ENCODE assay signal across 13 mouse cellular contexts in the genomic region with DNA sequence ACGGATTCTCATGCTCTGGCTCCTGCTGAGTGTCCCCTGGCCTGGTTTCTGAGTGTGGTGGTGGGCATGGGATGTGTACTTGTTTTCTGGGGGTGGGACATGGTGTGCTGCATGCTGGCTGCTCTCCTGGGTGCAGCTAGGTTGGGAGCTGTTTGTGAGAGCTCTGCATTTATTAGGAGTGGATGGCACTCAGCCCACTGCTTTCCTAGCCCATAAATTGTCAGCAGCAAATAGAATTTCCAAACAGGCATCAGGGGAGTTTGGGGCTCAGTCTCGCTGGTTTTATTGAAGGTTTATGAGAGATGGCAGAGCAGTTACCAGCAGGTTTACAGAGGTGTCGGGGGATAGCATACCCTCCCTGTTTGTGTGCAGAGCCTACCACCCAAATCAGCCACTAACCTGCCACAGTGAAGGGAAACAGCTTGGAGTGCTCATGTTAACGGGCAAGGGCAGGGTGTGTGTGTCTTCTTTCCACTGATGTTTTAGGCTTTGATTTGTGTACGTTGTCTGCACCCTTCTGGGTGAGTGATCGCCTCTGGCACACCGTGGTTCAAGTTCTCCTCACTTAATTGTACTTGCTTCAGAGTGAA.
DNase-seq lines count a peak whose midpoint lies in the region; ATAC-seq lines count a peak whose summit lies in the region.
"Had no signal": no experiment of that assay in that cellular context is flagged by ENCODE, and none has a peak within 500 bp of the region (broad histone marks: within the 10 kb centered on the region; RNA-seq: fewer than 3 reads in every experiment).

No protein-coding gene starts in this region.

- no peaks in the 10 kb centered on the region for H3K9me3 ChIP-seq in forebrain, embryonic 14.5 days (replicated peaks; ENCODE audit: control insufficient read depth, low read length)
- no peaks in the 10 kb centered on the region for H3K9me3 ChIP-seq in forebrain, embryonic 12.5 days
- H3K9me3 ChIP-seq in limb, embryonic 12.5 days: no peaks in the 10 kb centered on the region
- no peaks in the 10 kb centered on the region for H3K9me3 ChIP-seq in limb, embryonic 10.5 days (replicated peaks)
- H3K9me3 ChIP-seq in neural tube, embryonic 15.5 days (replicated peaks): no peaks in the 10 kb centered on the region
- H3K9me3 ChIP-seq: heart, embryonic 15.5 days; liver, embryonic 13.5 days had no signal

- no peak for ATAC-seq in forebrain, embryonic 14.5 days
- no peak for ATAC-seq in forebrain, embryonic 12.5 days (ENCODE audit: low FRiP score)
- ATAC-seq in limb, embryonic 12.5 days (ENCODE audit: insufficient number of reproducible peaks, insufficient read depth, low FRiP score, low TSS enrichment, low read depth): no peak
- ATAC-seq in neural tube, embryonic 15.5 days (ENCODE audit: low FRiP score): peak; percentile 62
- ATAC-seq: lung, postnatal 0 days had no signal

- peak; percentile 39 for DNase-seq in forebrain, embryonic 14.5 days (ENCODE audit: low spot score)
- no peak for DNase-seq in limb, embryonic 10.5 days (ENCODE audit: low spot score)
- peak; percentile 36 for DNase-seq in layer of hippocampus, adult 9-11 months
- no peak for DNase-seq in urinary bladder, postnatal 36 days (ENCODE audit: low spot score in 2 of 2)
- DNase-seq: cerebellum, adult 2 months; liver, embryonic 13.5 days; right cerebral cortex, postnatal 25 days had no signal

- peak overlapping the region; percentile 44; the same call in 1 of the 2 replicates for H3K27ac ChIP-seq in forebrain, embryonic 14.5 days (ENCODE audit: low read depth, low read length)
- no peak overlapping the region for H3K27ac ChIP-seq in forebrain, embryonic 12.5 days
- peak overlapping the region; percentile 29 for H3K27ac ChIP-seq in limb, embryonic 12.5 days
- no peak overlapping the region for H3K27ac ChIP-seq in limb, embryonic 10.5 days
- peak overlapping the region; percentile 79 for H3K27ac ChIP-seq in neural tube, embryonic 15.5 days (replicated peaks)
- H3K27ac ChIP-seq: heart, embryonic 15.5 days; liver, embryonic 13.5 days had no signal

- peaks cover 16% of the 10 kb centered on the region for H3K4me1 ChIP-seq in forebrain, embryonic 14.5 days (ENCODE audit: control insufficient read depth, insufficient read depth, low read length)
- peaks cover 16% of the 10 kb centered on the region for H3K4me1 ChIP-seq in forebrain, embryonic 12.5 days
- H3K4me1 ChIP-seq in limb, embryonic 12.5 days (replicated peaks): peaks cover 35% of the 10 kb centered on the region
- H3K4me1 ChIP-seq in limb, embryonic 10.5 days: peaks cover 23% of the 10 kb centered on the region; the same call in 1 of the 2 replicates
- H3K4me1 ChIP-seq in neural tube, embryonic 15.5 days: peaks cover 35% of the 10 kb centered on the region
- H3K4me1 ChIP-seq: liver, embryonic 13.5 days had no signal

- no peaks in the 10 kb centered on the region for H3K27me3 ChIP-seq in forebrain, embryonic 14.5 days (replicated peaks; ENCODE audit: control insufficient read depth, insufficient read depth, low read length)
- H3K27me3 ChIP-seq in forebrain, embryonic 12.5 days: no peaks in the 10 kb centered on the region
- H3K27me3 ChIP-seq in limb, embryonic 12.5 days: no peaks in the 10 kb centered on the region
- H3K27me3 ChIP-seq in limb, embryonic 10.5 days (ENCODE audit: low read depth, poor library complexity, severe bottlenecking): no peaks in the 10 kb centered on the region
- no peaks in the 10 kb centered on the region for H3K27me3 ChIP-seq in neural tube, embryonic 15.5 days (replicated peaks)
- H3K27me3 ChIP-seq: heart, embryonic 15.5 days; liver, embryonic 13.5 days had no signal

- WGBS in forebrain, embryonic 14.5 days: 69% methylated on average over 7 of the region's 7 CpGs
- 83% methylated on average over 7 of the region's 7 CpGs for WGBS in forebrain, embryonic 12.5 days
- WGBS in limb, embryonic 12.5 days: 32% methylated on average over 7 of the region's 7 CpGs
- WGBS in limb, embryonic 10.5 days: 54% methylated on average over 7 of the region's 7 CpGs
- WGBS in neural tube, embryonic 15.5 days: 18% methylated on average over 7 of the region's 7 CpGs

- H3K4me3 ChIP-seq in forebrain, embryonic 14.5 days (ENCODE audit: low read depth, low read length): no peak overlapping the region
- no peak overlapping the region for H3K4me3 ChIP-seq in forebrain, embryonic 12.5 days (replicated peaks)
- no peak overlapping the region for H3K4me3 ChIP-seq in limb, embryonic 12.5 days (replicated peaks)
- no peak overlapping the region for H3K4me3 ChIP-seq in limb, embryonic 10.5 days
- no peak overlapping the region for H3K4me3 ChIP-seq in neural tube, embryonic 15.5 days (replicated peaks)
- H3K4me3 ChIP-seq: heart, embryonic 15.5 days; liver, embryonic 13.5 days had no signal

- H3K4me2 ChIP-seq in forebrain, embryonic 14.5 days (ENCODE audit: low read length): no peak overlapping the region
- H3K4me2 ChIP-seq in forebrain, embryonic 12.5 days: no peak overlapping the region
- H3K4me2 ChIP-seq in limb, embryonic 12.5 days: no peak overlapping the region
- no peak overlapping the region for H3K4me2 ChIP-seq in neural tube, embryonic 15.5 days
- H3K4me2 ChIP-seq: heart, embryonic 15.5 days; liver, embryonic 13.5 days had no signal

- no peak overlapping the region for H3K9ac ChIP-seq in forebrain, embryonic 14.5 days (ENCODE audit: low read length)
- no peak overlapping the region for H3K9ac ChIP-seq in forebrain, embryonic 12.5 days
- no peak overlapping the region for H3K9ac ChIP-seq in limb, embryonic 12.5 days (replicated peaks)
- no peak overlapping the region; the same call in 1 of the 2 replicates for H3K9ac ChIP-seq in neural tube, embryonic 15.5 days (replicated peaks)
- H3K9ac ChIP-seq: heart, embryonic 15.5 days; liver, embryonic 13.5 days had no signal

- no peaks in the 10 kb centered on the region for H3K36me3 ChIP-seq in forebrain, embryonic 14.5 days (ENCODE audit: control insufficient read depth, insufficient read depth, low read length)
- no peaks in the 10 kb centered on the region for H3K36me3 ChIP-seq in forebrain, embryonic 12.5 days (replicated peaks)
- H3K36me3 ChIP-seq in limb, embryonic 12.5 days: no peaks in the 10 kb centered on the region
- H3K36me3 ChIP-seq in limb, embryonic 10.5 days: no peaks in the 10 kb centered on the region
- no peaks in the 10 kb centered on the region for H3K36me3 ChIP-seq in neural tube, embryonic 15.5 days
- H3K36me3 ChIP-seq: G1E; heart, embryonic 15.5 days; liver, embryonic 13.5 days had no signal

Comparison
In these comparisons a context has a peak if more than half of its experiments do, and no peak if none do; other contexts are left out.
1. H3K27ac ChIP-seq: peak in forebrain, embryonic 14.5 days (single experiment), limb, embryonic 12.5 days (single experiment) and neural tube, embryonic 15.5 days (single experiment); none in forebrain, embryonic 12.5 days (single experiment) and limb, embryonic 10.5 days (single experiment).
2. DNase-seq: peak in forebrain, embryonic 14.5 days (single experiment) and layer of hippocampus, adult 9-11 months (single experiment); none in limb, embryonic 10.5 days (single experiment) and urinary bladder, postnatal 36 days (0 of 2).